Mouse (Mus musculus) cerebellum, adult 2 months (tissue): Measurements from ENCODE around the gene Nckap5. TPM values are rescaled to one million over a fixed set of nuclear protein-coding genes. Genes with fewer than 3 reads are reported as not detected.
"Not testable (repeated sequence)": the region's sequence is repeated elsewhere in the genome, so short reads cannot be mapped to it uniquely, and the experiment has no call there.

Source experiments
- DNase-seq, 2 experiments: peaks; one replicate each; pipeline ENCODE4 v3.0.0; 2021
- H3K27ac ChIP-seq: fragments of 200-500 bp; 2 replicates; pipeline ENCODE4 v1.5.1; 2012; ENCODE audit warnings: low read length, control low read depth, inconsistent platforms; ENCODE audit not compliant: insufficient read depth
- H3K27me3 ChIP-seq: fragments of 200-500 bp; 2 replicates; pipeline ENCODE4 v1.6.1; 2012; ENCODE audit warnings: inconsistent platforms, mild to moderate bottlenecking, low read length, moderate library complexity; ENCODE audit not compliant: control insufficient read depth, insufficient read depth
- H3K4me1 ChIP-seq: fragments of 200-500 bp; 2 replicates; pipeline ENCODE4 v1.6.1; 2011; ENCODE audit warnings: low read length; ENCODE audit not compliant: control insufficient read depth, insufficient read depth
- H3K4me3 ChIP-seq: fragments of 200-500 bp; replicated peaks from 2 replicates; pipeline ENCODE3; 2011; ENCODE audit warnings: mild to moderate bottlenecking, low read depth, low read length, control low read depth; ENCODE audit not compliant: insufficient read depth
- CTCF ChIP-seq: fragments of 200-500 bp; IDR thresholded peaks from 2 replicates; pipeline ENCODE4 v1.5.1; 2011; ENCODE audit warnings: low read depth, mild to moderate bottlenecking, control low read depth, low read length, moderate library complexity, borderline replicate concordance; ENCODE audit not compliant: insufficient read depth
- POLR2A ChIP-seq: fragments of 200-500 bp; IDR thresholded peaks from 2 replicates; pipeline ENCODE4 v1.6.1; 2011; ENCODE audit warnings: low read length, control low read depth, borderline replicate concordance; ENCODE audit not compliant: insufficient read depth
- WGBS: fragments of 180-500 bp; shearing (Covaris S2); methylation state at CpG from one replicate; pipeline ENCODE4 v1.1.7; 2018; 5-methylcytosine and 5-hydroxymethylcytosine counted together
- polyA plus RNA-seq: library from polyadenylated mRNA; depleted of rRNA; stranded (reverse); fragments of >200 nt; gene quantifications from 2 replicates; pipeline ENCODE4 v1.2.3, GENCODE M21; 2012

The Nckap5 gene
- polyA plus RNA-seq, 1 experiment = 2.1 TPM

GRCm38 (mm10) chr1:126094346-126094745 is 736.3 kb downstream of the Nckap5 start:
- no peaks in the 10 kb centered on the region for H3K27me3 ChIP-seq
- H3K4me3 ChIP-seq = no peak overlapping the region
- no peaks in the 10 kb centered on the region for H3K4me1 ChIP-seq
- no peak overlapping the region for H3K27ac ChIP-seq
- TF ChIP-seq CTCF (no peak), POLR2A (no peak)
- DNase-seq = no peak
- 92% methylated on average over 4 of the region's 4 CpGs for WGBS

GRCm38 (mm10) chr1:126091979-126092378 is 738.6 kb downstream of the Nckap5 start:
- not testable (repeated sequence) for H3K27me3 ChIP-seq, DNase-seq, H3K27ac ChIP-seq, H3K4me1 ChIP-seq, H3K4me3 ChIP-seq
- 97% methylated on average over 2 of the region's 2 CpGs for WGBS

- H3K4me3 ChIP-seq = no peak overlapping the region
- H3K27me3 ChIP-seq = no peaks in the 10 kb centered on the region
- WGBS = 92% methylated on average over 7 of the region's 7 CpGs
- TF ChIP-seq CTCF (no peak), POLR2A (no peak)
- no peak overlapping the region for H3K27ac ChIP-seq
- H3K4me1 ChIP-seq = no peaks in the 10 kb centered on the region
- no peak for DNase-seq
These were observed 743.4 kb downstream of the Nckap5 start for GRCm38 (mm10) chr1:126087181-126087580.

- no peak for TF ChIP-seq CTCF
- no peak overlapping the region for H3K4me3 ChIP-seq
- no peaks in the 10 kb centered on the region for H3K27me3 ChIP-seq
- no peaks in the 10 kb centered on the region for H3K4me1 ChIP-seq
- no peak for DNase-seq
- 50% methylated on average over 4 of the region's 4 CpGs for WGBS
- H3K27ac ChIP-seq = no peak overlapping the region
These were observed 754.3 kb downstream of the Nckap5 start for GRCm38 (mm10) chr1:126076312-126076711.

GRCm38 (mm10) chr1:126070861-126071260 is 759.7 kb downstream of the Nckap5 start:
- 20% methylated on average over 2 of the region's 2 CpGs for WGBS
- Histone ChIP-seq H3K27ac (no peak overlapping the region), H3K4me3 (no peak overlapping the region), H3K27me3 (no peaks in the 10 kb centered on the region), H3K4me1 (no peaks in the 10 kb centered on the region)
- no peak for DNase-seq
- TF ChIP-seq CTCF (no peak), POLR2A (no peak)

GRCm38 (mm10) chr1:126051491-126051890 is 779.1 kb downstream of the Nckap5 start:
- no peaks in the 10 kb centered on the region for H3K27me3 ChIP-seq
- no peak overlapping the region for H3K4me3 ChIP-seq
- DNase-seq = no peak
- H3K4me1 ChIP-seq = no peaks in the 10 kb centered on the region
- 47% methylated on average over 3 of the region's 3 CpGs for WGBS
- TF ChIP-seq POLR2A (no peak), CTCF (no peak)
- no peak overlapping the region for H3K27ac ChIP-seq

GRCm38 (mm10) chr1:126042886-126043285 is 787.7 kb downstream of the Nckap5 start:
- Histone ChIP-seq H3K4me3 (no peak overlapping the region), H3K27ac (no peak overlapping the region), H3K4me1 (no peaks in the 10 kb centered on the region), H3K27me3 (no peaks in the 10 kb centered on the region)
- 94% methylated on average over 5 of the region's 5 CpGs for WGBS
- TF ChIP-seq CTCF = no peak
- no peak for TF ChIP-seq POLR2A
- no peak for DNase-seq

GRCm38 (mm10) chr1:126027536-126027935 is 803.1 kb downstream of the Nckap5 start:
- Histone ChIP-seq H3K4me1 (no peaks in the 10 kb centered on the region), H3K27me3 (no peaks in the 10 kb centered on the region), H3K4me3 (no peak overlapping the region), H3K27ac (no peak overlapping the region)
- no peak for DNase-seq
- TF ChIP-seq CTCF = no peak
- TF ChIP-seq POLR2A = no peak
- 31% methylated on average over 8 of the region's 8 CpGs for WGBS
